Mouse (Mus musculus) ES-E14 (cell line): Measurements from ENCODE around the gene Hhipl1. TPM values are rescaled to one million over a fixed set of nuclear protein-coding genes. Genes with fewer than 3 reads are reported as not detected.

Experiments used
- DNase-seq: peaks from one replicate; pipeline ENCODE4 v3.0.0-alpha.2; 2013; ENCODE audit warnings: low read depth, low spot score
- H3K27ac ChIP-seq: 2 replicates; pipeline ENCODE4 v1.5.1; 2012; ENCODE audit warnings: low read depth, mild to moderate bottlenecking, low read length, moderate library complexity, mixed read lengths; ENCODE audit not compliant: poor library complexity, insufficient read depth, severe bottlenecking
- H3K36me3 ChIP-seq: 2 replicates; pipeline ENCODE4 v1.6.1; 2012; ENCODE audit warnings: mild to moderate bottlenecking, low read length, moderate library complexity, mixed read lengths; ENCODE audit not compliant: control insufficient read depth, poor library complexity, insufficient read depth, severe bottlenecking
- H3K4me1 ChIP-seq, 2 experiments: fragments of 150-350 bp in 1 of 2; sonication (generic) in 1 of 2; 2 replicates each; pipeline ENCODE4 v1.6.1; 2012; ENCODE audit warnings: low read length in 2 of 2, mild to moderate bottlenecking in 1 of 2, mixed read lengths in 1 of 2; ENCODE audit not compliant: control insufficient read depth in 2 of 2, insufficient read depth in 2 of 2, poor library complexity in 1 of 2
- H3K4me3 ChIP-seq, 2 experiments: fragments of 150-350 bp in 1 of 2; sonication (generic) in 1 of 2; 2 replicates each; pipeline ENCODE4 v1.5.1; 2012; ENCODE audit warnings: low read length in 2 of 2, low read depth in 1 of 2, mild to moderate bottlenecking in 1 of 2, mixed read lengths in 1 of 2; ENCODE audit not compliant: insufficient read depth in 1 of 2, poor library complexity in 1 of 2, severe bottlenecking in 1 of 2
- H3K9ac ChIP-seq: 2 replicates; pipeline ENCODE4 v1.6.1; 2012; ENCODE audit warnings: low read depth, mild to moderate bottlenecking, low read length, mixed read lengths; ENCODE audit not compliant: poor library complexity, insufficient read depth, severe bottlenecking
- H3K9me3 ChIP-seq: fragments of 150-350 bp; sonication (generic); 2 replicates; pipeline ENCODE4 v1.6.1; 2012; ENCODE audit warnings: low read depth, mild to moderate bottlenecking, low read length; ENCODE audit not compliant: control insufficient read depth, insufficient read depth
- CHD2 ChIP-seq: IDR thresholded peaks from 2 replicates; pipeline ENCODE4 v1.6.1; 2014; ENCODE audit warnings: mild to moderate bottlenecking, low read depth, low read length, inconsistent platforms
- HCFC1 ChIP-seq: IDR thresholded peaks from 2 replicates; pipeline ENCODE4 v1.6.1; 2012; ENCODE audit warnings: low read length, inconsistent platforms, borderline replicate concordance; ENCODE audit not compliant: insufficient read depth
- MAFK ChIP-seq: IDR thresholded peaks from 2 replicates; pipeline ENCODE4 v1.6.1; 2014; ENCODE audit warnings: mild to moderate bottlenecking, low read depth, low read length, inconsistent platforms; ENCODE audit not compliant: insufficient read depth
- ZC3H11A ChIP-seq: IDR thresholded peaks from 2 replicates; pipeline ENCODE4 v1.6.1; 2012; ENCODE audit warnings: low read depth, mild to moderate bottlenecking, inconsistent platforms, low read length, borderline replicate concordance
- ZNF384 ChIP-seq: IDR thresholded peaks from 2 replicates; pipeline ENCODE4 v1.6.1; 2012; ENCODE audit warnings: low read depth, low read length, inconsistent platforms
- in situ Hi-C, 2 experiments: fragments of 600-800 bp; cut with MboI; formaldehyde crosslinking; loops; one replicate each; pipeline ENCODE4 v1.15.1; 2025; ENCODE audit warnings: low sequenced_read_pairs in 2 of 2, inconsistent platforms in 1 of 2; ENCODE audit not compliant: unreplicated experiment in 2 of 2
- total RNA-seq: library from RNA; depleted of rRNA; stranded (reverse); fragments of 300-350 nt; gene quantifications from 2 replicates; pipeline ENCODE4 v1.2.3, GENCODE M21; 2012

Hhipl1 gene
- total RNA-seq, 1 experiment: 1.0 TPM

DNA sequence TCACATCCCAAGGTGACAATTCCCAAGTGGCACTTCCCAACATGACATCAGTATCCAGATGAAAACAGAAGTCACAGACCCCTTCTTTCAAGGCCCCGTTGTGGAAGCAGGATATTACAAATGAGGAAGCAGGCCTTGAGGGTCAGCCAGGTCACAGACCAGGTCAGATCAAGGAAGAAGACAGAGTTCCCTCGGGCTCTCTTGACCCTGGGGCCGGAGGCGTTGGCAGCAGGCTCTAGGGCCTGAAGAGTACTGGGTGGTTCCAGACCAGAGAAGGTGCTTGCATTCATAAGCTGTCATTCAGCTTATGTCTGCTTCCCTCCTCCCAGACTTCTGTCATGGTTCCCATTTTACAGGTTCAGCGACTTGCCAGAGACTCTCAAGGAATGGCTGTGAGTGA, 36.4 kb upstream of the Hhipl1 start:
- Histone ChIP-seq H3K27ac (no peak overlapping the region), H3K9ac (no peak overlapping the region), H3K9me3 (no peaks in the 10 kb centered on the region), H3K36me3 (peaks cover 8% of the 10 kb centered on the region; the same call in 1 of the 2 replicates), H3K4me1 (peaks cover 3 to 31% of the 10 kb centered on the region in 2 experiments; a peak in 3 of 4 replicates), H3K4me3 (no peak overlapping the region)
- no peak for TF ChIP-seq CHD2
- TF ChIP-seq MAFK: no peak
- TF ChIP-seq ZC3H11A: no peak
- TF ChIP-seq HCFC1: no peak
- TF ChIP-seq ZNF384: no peak
- in situ Hi-C loops: no loop called here
- no peak for DNase-seq

- Histone ChIP-seq H3K4me1 (peaks cover 3 to 29% of the 10 kb centered on the region in 2 experiments; a peak in 3 of 4 replicates), H3K9me3 (no peaks in the 10 kb centered on the region), H3K36me3 (peaks cover 8% of the 10 kb centered on the region; the same call in 1 of the 2 replicates), H3K27ac (no peak overlapping the region), H3K4me3 (no peak overlapping the region), H3K9ac (no peak overlapping the region)
- no peak for TF ChIP-seq CHD2
- no peak for TF ChIP-seq ZC3H11A
- no peak for TF ChIP-seq ZNF384
- TF ChIP-seq MAFK: no peak
- TF ChIP-seq HCFC1: no peak
- in situ Hi-C loops: no loop called here
- DNase-seq: no peak
Measured at GRCm38 (mm10) chr12:108270240-108270919, 35.7 kb upstream of the Hhipl1 start.

- no peak overlapping the region for H3K27ac ChIP-seq
- no peak overlapping the region for H3K4me3 ChIP-seq
- H3K9ac ChIP-seq: no peak overlapping the region
- no peaks in the 10 kb centered on the region for H3K9me3 ChIP-seq
- DNase-seq: no peak
- peaks cover 8% of the 10 kb centered on the region; the same call in 1 of the 2 replicates for H3K36me3 ChIP-seq
- in situ Hi-C loops: no loop called here
- no peak for TF ChIP-seq HCFC1
- H3K4me1 ChIP-seq: peaks cover 4 to 18% of the 10 kb centered on the region in 2 experiments; a peak in 2 of 4 replicates
Measured at GRCm38 (mm10) chr12:108271351-108272142, 34.5 kb upstream of the Hhipl1 start.

GRCm38 (mm10) chr12:108272143-108272635, 33.9 kb upstream of the Hhipl1 start:
- Histone ChIP-seq H3K9ac (no peak overlapping the region), H3K4me1 (peaks cover 9 to 21% of the 10 kb centered on the region in 2 experiments; a peak in 3 of 4 replicates), H3K4me3 (no peak overlapping the region), H3K36me3 (peaks cover 8% of the 10 kb centered on the region; the same call in 1 of the 2 replicates), H3K9me3 (no peaks in the 10 kb centered on the region), H3K27ac (no peak overlapping the region)
- TF ChIP-seq ZC3H11A: no peak
- TF ChIP-seq MAFK: no peak
- no peak for TF ChIP-seq ZNF384
- TF ChIP-seq HCFC1: no peak
- no peak for TF ChIP-seq CHD2
- in situ Hi-C loops: no loop called here
- no peak for DNase-seq
